Mouse (Mus musculus) erythroblast, embryonic 14.5 days (primary cell): Measurements from ENCODE around the gene Pdap1. TPM values are rescaled to one million over a fixed set of nuclear protein-coding genes. Genes with fewer than 3 reads are reported as not detected.
"Not testable (repeated sequence)": the region's sequence is repeated elsewhere in the genome, so short reads cannot be mapped to it uniquely, and the experiment has no call there.

Experiments used
- H3K27me3 ChIP-seq: 2 replicates; pipeline ENCODE4 v1.6.1; 2012; ENCODE audit warnings: inconsistent platforms; ENCODE audit not compliant: control insufficient read depth
- H3K36me3 ChIP-seq: 2 replicates; pipeline ENCODE4 v1.6.1; 2012; ENCODE audit warnings: mild to moderate bottlenecking, inconsistent platforms; ENCODE audit not compliant: control insufficient read depth
- H3K4me1 ChIP-seq: 2 replicates; pipeline ENCODE4 v1.6.1; 2012; ENCODE audit warnings: inconsistent platforms; ENCODE audit not compliant: control insufficient read depth
- H3K4me3 ChIP-seq: replicated peaks from 2 replicates; pipeline ENCODE3; 2012; ENCODE audit warnings: moderate library complexity, mild to moderate bottlenecking, inconsistent platforms
- H3K9me3 ChIP-seq: 2 replicates; pipeline ENCODE4 v1.6.1; 2012; ENCODE audit warnings: low read length, inconsistent platforms, mixed read lengths; ENCODE audit not compliant: control insufficient read depth
- GATA1 ChIP-seq: IDR thresholded peaks from 2 replicates; pipeline ENCODE4 v1.6.1; 2012; ENCODE audit warnings: low read length, inconsistent platforms, mixed read lengths
- TAL1 ChIP-seq: IDR thresholded peaks from 3 replicates; pipeline ENCODE4 v1.6.1; 2012; ENCODE audit warnings: low read length, inconsistent platforms, mixed read lengths
- polyA plus RNA-seq: library from polyadenylated mRNA; stranded (reverse); fragments of >175 nt; gene quantifications from 2 replicates; pipeline ENCODE4 v1.2.3, GENCODE M21; 2012

The Pdap1 gene
- polyA plus RNA-seq, 1 experiment, result 23.4 TPM

DNA sequence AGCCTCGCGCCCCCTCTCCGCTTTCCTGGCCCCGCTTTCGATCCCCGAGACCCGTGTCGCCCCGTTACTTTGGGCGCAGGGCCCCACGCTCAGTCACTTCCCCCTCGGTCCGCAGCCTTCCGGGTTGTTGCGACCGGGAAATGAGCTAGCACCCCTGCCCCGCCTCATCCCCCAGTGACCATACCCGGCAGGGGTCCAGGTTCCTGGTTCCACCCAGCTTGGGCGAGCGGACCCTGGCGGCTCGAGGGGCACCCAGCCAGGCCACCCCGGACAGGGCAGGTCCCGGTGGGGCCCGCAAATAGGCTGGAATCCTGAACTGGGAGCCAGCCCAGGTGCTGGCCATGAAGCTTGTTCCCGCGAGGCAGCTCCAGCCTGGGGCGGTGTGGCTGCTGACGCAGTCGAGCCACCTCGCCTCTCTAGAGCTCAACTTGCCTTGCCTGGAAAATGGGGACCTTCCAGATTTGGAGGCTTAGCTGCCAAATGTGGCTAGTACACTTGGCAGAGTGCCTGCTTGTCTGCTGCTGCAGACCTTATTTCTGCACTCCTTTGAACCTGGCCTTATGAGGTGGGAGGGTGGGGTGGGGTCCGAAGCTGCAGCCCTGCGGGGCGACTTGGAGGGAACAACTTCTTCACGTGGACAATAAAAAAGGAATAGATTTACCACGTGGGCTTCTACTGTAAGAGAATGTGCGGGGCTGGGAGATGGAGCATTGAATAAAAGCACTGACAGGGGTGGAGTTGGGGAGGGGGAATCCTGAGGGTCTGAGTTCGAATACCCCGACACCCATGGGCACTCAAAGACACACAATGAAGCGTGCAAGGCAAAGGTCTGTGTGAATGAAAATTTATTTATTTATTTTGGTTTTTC, 25.2 kb downstream of the Pdap1 start:
- TF ChIP-seq TAL1, result no peak
- TF ChIP-seq GATA1, result no peak
- H3K36me3 ChIP-seq, result peaks cover 9% of the 10 kb centered on the region
- peaks cover 4% of the 10 kb centered on the region for H3K9me3 ChIP-seq
- H3K4me3 ChIP-seq, result peak overlapping the region; percentile 65
- H3K4me1 ChIP-seq, result peaks cover 26% of the 10 kb centered on the region
- peaks cover 31% of the 10 kb centered on the region for H3K27me3 ChIP-seq

DNA sequence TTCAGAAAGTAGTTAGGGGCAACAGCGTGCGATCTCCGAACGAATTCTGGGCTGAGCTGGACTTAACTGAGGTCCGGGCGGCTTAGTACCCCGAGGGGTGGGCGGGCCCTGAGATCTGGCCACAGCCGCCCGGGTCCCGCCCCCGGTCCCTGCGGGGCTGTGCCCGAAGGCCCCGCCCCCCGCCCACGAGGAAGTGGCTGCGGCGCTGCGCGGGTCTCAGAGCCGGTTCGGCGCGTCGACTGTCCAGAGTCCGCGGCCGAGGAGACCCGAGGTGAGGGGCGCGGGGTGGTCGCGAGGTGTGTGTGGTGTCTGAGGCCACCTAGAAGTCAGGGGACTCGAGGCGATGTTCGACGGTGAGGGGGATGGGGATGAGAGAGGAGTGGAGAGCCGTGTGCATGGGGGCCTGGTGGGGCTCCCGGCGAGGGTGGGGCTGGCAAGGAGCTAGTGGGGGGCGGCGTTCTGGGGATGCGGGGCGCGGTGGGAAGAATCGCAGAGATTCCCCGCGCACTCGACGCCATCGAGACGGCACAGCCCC, 25.9 kb downstream of the Pdap1 start, which contains the start of gene Arpc1b:
Gene Arpc1b (plus strand): TSS at position 145 of the 535 bp plus-strand sequence.
- peaks cover 16% of the 10 kb centered on the region for H3K36me3 ChIP-seq
- peak within 1 kb of the TSS; percentile 65 for H3K4me3 ChIP-seq
- peaks cover 31% of the 10 kb centered on the region for H3K27me3 ChIP-seq
- TF ChIP-seq TAL1 (no peak), GATA1 (no peak)
- H3K9me3 ChIP-seq, result no peaks in the 10 kb centered on the region
- H3K4me1 ChIP-seq, result peaks cover 29% of the 10 kb centered on the region

DNA sequence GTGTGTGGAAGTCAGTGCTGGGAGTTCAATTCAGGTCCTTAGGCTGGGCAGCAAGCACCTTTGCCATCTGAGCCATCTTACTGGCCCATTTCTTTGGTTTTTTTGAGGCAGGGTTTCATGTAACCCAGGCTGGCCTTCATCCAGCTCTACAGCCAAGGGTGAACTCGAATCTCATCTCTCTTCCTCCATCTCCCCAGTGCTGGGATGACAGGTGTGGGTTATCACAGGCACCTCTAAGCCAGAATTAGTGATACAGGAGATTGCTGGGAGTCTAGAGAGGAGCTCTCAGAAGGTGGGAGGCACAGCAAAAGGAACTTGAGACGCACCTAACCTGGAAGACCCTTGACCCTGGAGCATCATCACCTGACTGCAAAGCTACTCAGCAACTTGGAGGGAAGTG, 26.6 kb downstream of the Pdap1 start:
- Histone ChIP-seq H3K4me3 (peak overlapping the region; percentile 65), H3K4me1 (peaks cover 33% of the 10 kb centered on the region), H3K27me3 (peaks cover 31% of the 10 kb centered on the region), H3K36me3 (peaks cover 22% of the 10 kb centered on the region), H3K9me3 (no peaks in the 10 kb centered on the region)
- no peak for TF ChIP-seq GATA1
- TF ChIP-seq TAL1, result no peak

DNA sequence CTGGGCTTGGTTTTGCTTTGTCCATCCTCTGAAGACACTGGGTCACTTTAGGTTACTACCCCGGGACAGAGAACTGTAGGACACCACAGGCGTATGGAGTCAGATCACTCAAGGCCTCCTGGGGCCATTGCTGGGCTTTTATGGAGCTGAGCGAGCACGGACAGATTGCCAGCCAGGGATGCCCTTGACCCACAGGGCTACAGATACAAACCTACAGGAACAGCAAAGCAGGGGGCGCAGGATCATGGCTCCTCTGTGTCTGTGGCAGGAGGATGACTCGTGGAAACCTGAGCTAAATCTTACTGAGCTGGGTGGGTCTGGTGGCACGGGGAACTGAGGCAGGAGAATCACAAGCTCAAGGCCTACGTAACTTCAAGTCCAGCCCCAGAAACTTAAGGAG, 27.5 kb downstream of the Pdap1 start:
- Histone ChIP-seq H3K9me3 (no peaks in the 10 kb centered on the region), H3K4me1 (peaks cover 33% of the 10 kb centered on the region), H3K4me3 (no peak overlapping the region), H3K27me3 (peaks cover 31% of the 10 kb centered on the region), H3K36me3 (peaks cover 31% of the 10 kb centered on the region)
- TF ChIP-seq TAL1 (no peak), GATA1 (no peak)

DNA sequence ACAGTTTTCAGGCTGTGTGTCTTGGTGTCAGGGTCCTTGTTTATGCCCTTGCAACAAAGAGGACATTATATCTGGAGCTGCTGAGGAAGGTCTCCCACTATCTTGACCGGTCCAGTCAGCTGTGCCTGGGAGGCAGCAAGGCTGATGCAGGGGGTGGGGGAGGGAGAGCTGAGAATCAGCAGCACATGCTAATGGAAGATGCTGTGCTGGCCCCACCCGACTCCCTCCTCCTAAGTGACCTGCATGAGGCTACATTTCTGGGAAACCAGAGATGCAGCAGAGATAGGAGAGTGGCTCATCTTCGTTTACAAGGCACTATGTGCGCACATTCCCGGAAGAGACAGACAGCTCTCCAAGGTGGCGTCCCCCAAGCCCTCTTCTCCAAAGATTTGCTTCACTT, 29.6 kb downstream of the Pdap1 start:
- H3K36me3 ChIP-seq, result peaks cover 53% of the 10 kb centered on the region
- H3K9me3 ChIP-seq, result no peaks in the 10 kb centered on the region
- H3K4me1 ChIP-seq, result peaks cover 33% of the 10 kb centered on the region
- no peak overlapping the region for H3K4me3 ChIP-seq
- H3K27me3 ChIP-seq, result peaks cover 18% of the 10 kb centered on the region
- TF ChIP-seq TAL1 (no peak), GATA1 (no peak)

DNA sequence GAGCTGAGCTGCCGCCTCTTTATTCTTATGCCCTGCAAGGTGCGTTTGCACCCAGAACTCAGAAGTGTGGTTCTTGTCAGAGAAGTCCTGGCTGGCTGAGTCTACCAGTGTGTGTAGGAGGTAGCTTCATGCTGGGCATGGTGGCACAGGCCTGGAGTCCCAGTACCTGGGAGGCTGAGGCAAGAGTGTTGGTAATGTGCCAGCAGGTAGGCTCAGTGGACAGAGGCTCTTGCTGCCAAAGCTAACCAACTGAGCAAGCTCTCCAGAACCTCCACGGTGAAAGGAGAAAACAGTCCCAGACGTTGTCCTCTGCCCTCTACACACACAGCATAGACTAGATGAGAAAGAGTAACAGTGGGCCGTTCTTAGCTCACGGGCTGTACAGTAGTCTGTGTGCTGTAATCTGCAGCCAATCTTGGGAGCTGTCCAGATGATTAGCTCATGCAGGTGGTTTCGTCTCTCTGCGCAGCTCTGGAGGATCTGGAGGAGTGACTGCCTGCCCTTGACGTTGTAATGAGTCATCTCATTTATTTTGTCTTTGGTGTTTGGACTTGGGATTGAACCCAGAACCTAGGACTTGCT, 34.3 kb downstream of the Pdap1 start:
- TF ChIP-seq GATA1 (no peak), TAL1 (no peak)
- no peaks in the 10 kb centered on the region for H3K27me3 ChIP-seq
- no peak overlapping the region for H3K4me3 ChIP-seq
- H3K9me3 ChIP-seq, result peaks cover 5% of the 10 kb centered on the region; the same call in 1 of the 2 replicates
- H3K36me3 ChIP-seq, result peaks cover 96% of the 10 kb centered on the region
- peaks cover 24% of the 10 kb centered on the region for H3K4me1 ChIP-seq

DNA sequence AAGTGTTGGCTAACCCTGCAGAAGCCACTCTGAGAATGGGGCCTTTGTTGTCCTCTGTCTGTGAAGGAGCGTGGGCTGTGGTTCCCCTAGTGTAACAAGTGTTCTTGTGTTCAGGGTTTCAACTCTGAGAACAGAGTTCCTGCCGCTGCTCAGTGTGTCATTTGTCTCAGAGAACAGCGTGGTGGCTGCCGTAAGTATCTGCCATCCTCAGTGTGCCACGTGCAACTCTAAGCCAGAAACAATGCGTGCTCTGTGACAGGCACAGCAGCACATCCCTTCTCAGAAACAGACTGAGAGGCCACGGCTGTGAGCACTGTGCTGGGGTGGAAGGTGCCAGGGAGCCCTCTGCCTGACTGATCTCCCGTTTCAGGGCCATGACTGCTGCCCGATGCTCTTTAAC, 35.7 kb downstream of the Pdap1 start:
- H3K4me3 ChIP-seq, result no peak overlapping the region
- H3K9me3 ChIP-seq, result peaks cover 5% of the 10 kb centered on the region; the same call in 1 of the 2 replicates
- TF ChIP-seq TAL1 (no peak), GATA1 (no peak)
- H3K4me1 ChIP-seq, result peaks cover 11% of the 10 kb centered on the region
- peaks cover 96% of the 10 kb centered on the region for H3K36me3 ChIP-seq
- no peaks in the 10 kb centered on the region for H3K27me3 ChIP-seq

DNA sequence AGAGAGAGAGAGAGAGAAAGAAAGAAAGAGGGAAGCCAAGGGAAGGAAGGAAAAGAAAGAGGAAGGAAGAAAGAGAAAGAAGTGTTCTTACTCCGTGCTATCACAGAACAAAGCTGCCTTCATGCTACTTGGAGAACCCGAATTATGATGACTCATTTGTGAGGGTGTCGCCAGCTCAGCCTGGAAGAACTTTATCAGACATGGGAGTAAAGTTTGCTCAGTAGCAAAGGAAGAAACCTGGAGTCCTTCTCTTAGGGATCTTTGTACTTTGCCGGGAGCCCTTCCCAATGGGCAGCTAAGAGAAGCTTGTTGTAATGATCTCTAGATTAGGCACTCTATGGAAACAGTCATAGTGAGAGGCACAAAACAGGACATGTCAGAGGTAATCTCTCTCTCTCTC, 37.3 kb downstream of the Pdap1 start:
- no peak for TF ChIP-seq GATA1
- no peak for TF ChIP-seq TAL1
- H3K36me3 ChIP-seq, result peaks cover 96% of the 10 kb centered on the region
- peaks cover 5% of the 10 kb centered on the region; the same call in 1 of the 2 replicates for H3K9me3 ChIP-seq
- H3K4me1 ChIP-seq, result peaks cover 6% of the 10 kb centered on the region
- no peak overlapping the region for H3K4me3 ChIP-seq
- H3K27me3 ChIP-seq, result no peaks in the 10 kb centered on the region

DNA sequence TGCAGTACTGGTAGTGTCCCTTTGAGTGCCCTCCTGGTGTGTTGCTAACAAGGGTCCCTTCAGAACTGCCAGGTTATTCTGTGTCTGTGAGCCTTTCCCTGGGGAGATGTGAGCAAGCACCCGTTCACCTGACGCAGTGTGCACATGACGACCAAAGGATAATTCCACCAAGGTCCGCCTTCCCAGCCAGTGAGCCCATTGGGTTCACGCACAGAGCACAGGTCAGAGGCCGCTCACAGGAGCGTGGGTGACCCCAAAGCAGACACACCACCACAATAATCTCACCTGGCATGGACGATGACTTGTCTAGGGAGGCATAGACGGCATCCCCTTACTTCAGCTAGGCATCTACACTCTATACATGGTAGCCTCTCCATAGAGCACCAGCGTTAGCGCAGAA, 38.6 kb downstream of the Pdap1 start:
- not testable (repeated sequence) for H3K4me1 ChIP-seq

More for the DNA sequence above, 38.6 kb downstream of the Pdap1 start:
- not testable (repeated sequence) for H3K9me3 ChIP-seq, H3K27me3 ChIP-seq, H3K4me3 ChIP-seq
- peaks cover 96% of the 10 kb centered on the region for H3K36me3 ChIP-seq
